Mouse (Mus musculus) kidney, postnatal 10 days (tissue): ENCODE measurements around the gene Rassf6.

Experiments used
- DNase-seq: peaks from one replicate; pipeline ENCODE4 v3.0.0; 2021; ENCODE audit warnings: mixed read lengths

Rassf6 gene

DNA sequence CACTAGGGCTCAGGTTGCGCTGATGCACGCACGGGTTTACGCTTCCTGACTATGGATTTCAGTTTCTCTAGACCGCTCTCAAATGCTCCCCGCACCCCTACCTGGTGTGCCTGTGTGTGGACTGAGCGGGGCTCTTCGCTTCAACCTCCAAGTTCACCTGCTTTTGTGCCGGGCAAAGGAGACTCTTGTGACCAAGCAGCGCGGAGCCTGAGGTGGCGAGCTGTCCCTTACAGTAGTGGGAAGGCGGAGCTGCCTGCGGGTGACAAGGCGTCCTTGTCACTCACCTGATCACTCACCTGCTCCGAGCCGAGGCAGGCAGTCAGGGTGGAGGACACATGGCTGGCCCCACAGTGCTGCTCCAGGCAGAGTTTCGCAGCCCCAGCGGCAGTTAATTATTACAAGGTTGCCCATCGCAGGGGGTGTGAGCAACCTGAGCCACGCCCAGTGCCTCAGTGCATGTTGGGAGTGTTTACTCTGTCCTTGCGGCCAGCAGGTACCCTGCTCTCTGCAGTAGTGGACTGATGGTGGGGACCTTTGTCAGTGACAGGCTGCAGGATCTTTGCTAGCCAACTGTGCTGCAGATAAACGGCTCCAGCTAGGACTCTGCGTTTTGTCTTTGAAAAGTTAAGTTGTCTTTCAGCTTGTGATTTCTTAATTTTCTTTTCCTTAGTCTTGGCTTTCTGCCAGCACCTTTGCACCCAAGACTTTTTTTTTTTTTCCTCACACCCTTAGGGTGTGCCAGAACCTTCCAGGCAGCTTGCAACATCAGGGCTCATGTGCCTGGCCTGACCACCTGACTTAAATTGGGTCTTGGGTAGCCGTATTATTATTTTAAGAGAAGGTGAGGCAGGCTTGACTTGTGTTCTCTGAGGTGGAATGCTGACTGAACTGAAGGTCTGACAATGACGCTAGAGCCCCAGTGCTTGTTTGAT lies at the start of gene Rassf6:
Rassf6 (minus strand) TSS at position 372 of the 932 bp plus-strand sequence.
- peak; percentile 88 for DNase-seq

GRCm38 (mm10) chr5:90689426-90690128 lies 49.1 kb upstream of the Rassf6 start:
- DNase-seq: no peak

- DNase-seq: no peak
Measured at GRCm38 (mm10) chr5:90687913-90688312, 47.5 kb upstream of the Rassf6 start.

DNA sequence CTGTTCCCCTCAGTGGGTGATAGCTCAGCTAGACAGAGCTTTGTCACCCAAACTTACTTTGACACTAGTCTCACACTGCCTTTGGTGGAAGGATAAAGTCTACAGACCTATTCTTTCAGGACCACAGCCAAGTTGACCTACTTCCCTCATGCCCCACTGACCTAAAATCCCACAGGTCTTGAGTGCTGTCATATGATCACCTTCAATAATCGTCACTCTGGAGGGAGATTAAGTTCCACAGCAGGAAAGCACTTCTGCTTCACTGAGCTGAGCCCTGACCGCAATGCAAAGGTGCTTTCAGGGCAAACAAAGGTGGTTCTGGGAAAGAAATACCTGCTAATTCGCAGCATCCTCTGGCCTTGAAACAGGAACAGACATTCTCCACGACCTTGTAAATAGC lies 44.5 kb upstream of the Rassf6 start:
- no peak for DNase-seq

- DNase-seq: no peak
Measured at GRCm38 (mm10) chr5:90681842-90682241, 41.4 kb upstream of the Rassf6 start.

DNA sequence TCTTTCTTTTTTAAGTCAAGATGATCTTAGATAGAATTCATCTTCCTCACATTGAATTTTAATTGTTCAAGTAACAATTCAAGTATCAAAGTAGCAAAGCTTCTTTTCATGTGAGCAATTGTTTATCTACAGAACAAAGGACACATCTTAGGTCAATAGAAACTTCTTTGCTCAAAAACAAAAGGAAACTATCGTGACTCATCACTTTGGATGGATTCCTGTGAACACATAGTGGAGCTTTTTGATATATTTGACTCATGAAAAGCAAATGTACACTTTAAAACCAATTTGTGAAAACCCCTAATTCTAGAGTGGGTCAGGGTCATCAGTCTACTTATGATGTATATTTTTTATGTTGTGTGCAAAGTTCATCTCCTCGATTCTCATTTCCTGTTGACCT lies 37.1 kb upstream of the Rassf6 start:
- DNase-seq: no peak

- DNase-seq: no peak
Measured at GRCm38 (mm10) chr5:90661852-90662251, 21.4 kb upstream of the Rassf6 start.

DNA sequence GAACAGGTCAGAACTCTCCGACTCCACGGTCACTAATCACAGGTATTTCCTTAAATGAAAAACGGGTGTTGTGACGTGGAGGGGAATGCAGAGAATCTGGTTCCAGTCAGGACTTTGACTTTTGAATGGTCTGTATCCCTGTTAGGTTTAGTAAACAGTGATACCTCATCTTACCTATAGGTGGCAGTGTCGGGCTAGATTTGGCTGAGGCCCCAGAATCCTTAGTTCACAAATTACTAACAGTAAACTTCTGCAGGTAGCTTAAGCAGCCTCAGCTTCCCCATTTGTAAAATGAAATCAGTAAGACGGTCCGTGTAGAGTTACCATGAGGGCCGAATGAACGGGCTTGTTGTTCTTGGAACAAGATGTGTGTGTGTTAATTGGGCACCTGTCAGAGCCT lies 21.0 kb upstream of the Rassf6 start:
- DNase-seq: peak; percentile 60

DNA sequence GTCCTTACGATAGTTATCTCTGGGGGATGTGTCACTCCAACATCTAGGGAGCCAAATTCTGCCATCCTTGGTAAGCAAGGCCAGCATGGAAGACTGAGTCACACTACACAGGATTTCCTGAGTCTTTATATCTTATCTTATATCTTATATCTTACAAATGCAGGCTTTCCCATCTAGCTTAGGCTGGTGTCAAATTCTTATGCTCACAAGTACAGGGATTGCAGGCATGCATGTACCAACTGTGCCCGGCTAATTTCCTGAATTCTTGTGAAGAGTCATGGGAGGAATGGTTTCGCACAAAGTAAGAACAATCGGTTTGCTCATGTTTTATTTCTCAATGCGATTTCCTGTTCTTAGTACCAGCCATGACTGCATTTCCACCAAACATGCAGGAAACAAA lies 20.0 kb upstream of the Rassf6 start:
- no peak for DNase-seq

- DNase-seq: no peak
Measured at GRCm38 (mm10) chr5:90656681-90657080, 16.2 kb upstream of the Rassf6 start.

GRCm38 (mm10) chr5:90655891-90656290 lies 15.4 kb upstream of the Rassf6 start:
- no peak for DNase-seq

- DNase-seq: no peak
Measured at GRCm38 (mm10) chr5:90654798-90655197, 14.3 kb upstream of the Rassf6 start.

DNA sequence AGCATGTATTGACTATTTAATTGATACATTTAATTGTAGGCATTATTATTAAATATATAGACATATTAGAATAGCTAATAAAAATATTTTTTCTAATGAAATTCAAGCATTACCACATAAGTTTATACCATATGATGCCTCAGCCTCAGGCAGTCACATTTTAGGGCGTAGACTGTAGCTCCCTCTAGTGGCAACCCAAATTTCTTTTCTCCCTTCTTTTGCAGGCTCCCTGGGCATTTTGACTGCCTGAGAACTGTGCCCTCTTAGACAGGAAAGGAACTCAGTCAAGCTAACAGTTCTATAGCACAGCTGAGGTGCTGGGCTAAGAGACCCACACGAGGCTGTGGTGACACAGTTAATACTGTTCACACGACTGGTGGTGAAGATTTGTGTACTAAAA lies 12.3 kb upstream of the Rassf6 start:
- DNase-seq: peak; percentile 67

DNA sequence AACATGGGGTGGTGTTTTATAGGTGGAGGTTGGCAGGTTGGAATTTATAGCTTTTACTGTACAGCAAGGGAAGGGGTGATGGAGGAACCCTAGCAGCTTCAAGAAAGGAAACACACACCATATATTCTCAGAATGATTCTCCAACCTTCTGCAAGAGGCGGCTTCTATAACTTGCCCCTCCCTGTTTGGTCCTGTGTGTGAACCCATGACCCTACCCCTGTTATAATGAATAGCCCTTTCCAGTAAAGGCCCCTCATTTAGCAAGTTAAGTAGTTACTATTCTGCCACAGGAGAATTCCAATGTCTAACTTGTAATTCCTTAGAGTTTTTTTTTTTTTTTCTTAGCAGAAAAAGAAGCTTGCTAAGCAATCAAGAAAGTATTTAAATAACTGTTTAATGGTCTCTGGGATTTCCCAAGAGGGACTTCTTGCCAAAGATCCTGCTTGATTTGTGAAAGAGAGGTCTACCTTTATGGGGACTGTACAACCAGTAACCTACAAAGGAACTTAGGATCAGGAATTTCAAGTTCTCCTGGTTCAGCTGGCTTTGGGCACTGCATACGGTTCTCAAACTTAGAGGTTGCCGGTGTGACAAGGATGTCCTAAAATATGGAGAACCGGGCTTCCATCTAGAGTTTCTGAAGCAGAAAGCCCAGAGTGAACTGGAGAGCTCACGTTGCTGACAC lies 10.2 kb upstream of the Rassf6 start:
- DNase-seq: no peak

DNA sequence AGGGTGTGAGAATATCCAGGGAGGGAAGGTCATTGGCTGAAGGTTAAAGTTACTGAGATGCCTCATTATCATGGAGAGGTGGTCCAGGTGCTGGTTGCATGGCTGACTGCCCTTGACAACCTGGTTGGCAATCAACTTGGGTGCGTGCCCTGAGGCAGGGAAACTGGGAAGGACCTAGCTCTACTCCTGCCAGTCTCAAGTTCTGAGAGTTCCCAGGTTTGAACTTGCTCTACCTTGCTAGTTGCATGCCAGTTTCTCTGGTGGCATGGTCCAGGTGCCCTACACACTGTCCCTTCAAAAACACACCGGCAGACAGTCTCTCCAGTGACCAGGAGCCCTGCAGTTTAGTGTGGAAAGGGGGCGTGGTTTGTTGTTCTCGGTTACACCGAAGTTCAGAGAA lies 7.0 kb upstream of the Rassf6 start:
- peak; percentile 55 for DNase-seq

DNA sequence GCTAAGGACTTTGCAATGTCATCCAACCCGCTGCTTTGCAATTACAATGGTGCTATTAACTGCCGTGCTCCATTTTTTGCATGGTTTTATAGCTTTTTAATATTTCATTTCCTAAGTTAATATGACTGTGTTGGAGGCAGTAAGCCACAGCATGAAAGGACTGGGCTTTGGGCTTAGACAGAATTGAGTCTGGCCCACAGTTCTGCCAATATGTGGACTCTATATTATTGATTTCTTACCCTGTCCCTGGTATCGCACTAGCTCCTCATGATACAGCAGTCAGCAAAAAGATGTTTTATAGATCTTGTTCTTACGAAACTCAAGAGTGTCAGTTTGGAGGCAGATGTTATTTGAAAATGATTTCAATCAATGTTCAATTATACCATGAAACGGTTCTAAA lies 5.9 kb upstream of the Rassf6 start:
- no peak for DNase-seq

DNA sequence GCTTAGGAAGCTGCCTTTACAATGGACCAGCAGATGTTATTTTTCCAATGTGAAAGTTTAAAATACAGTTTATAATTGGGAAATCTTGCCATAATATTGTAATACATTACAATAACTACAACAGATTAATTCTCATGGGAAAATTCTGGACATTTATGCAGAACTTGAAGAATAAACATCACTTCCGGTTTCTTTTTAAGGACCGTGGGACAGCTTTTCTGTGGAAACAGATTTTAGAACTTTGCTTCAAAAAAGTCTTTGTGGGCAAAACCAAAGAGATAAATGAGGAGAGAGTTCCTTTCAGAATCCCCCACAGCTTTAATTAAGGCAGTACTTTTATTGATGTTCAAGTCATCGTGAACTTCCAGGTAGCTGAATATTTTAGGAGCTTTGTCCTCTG lies 5.1 kb upstream of the Rassf6 start:
- DNase-seq: no peak

DNA sequence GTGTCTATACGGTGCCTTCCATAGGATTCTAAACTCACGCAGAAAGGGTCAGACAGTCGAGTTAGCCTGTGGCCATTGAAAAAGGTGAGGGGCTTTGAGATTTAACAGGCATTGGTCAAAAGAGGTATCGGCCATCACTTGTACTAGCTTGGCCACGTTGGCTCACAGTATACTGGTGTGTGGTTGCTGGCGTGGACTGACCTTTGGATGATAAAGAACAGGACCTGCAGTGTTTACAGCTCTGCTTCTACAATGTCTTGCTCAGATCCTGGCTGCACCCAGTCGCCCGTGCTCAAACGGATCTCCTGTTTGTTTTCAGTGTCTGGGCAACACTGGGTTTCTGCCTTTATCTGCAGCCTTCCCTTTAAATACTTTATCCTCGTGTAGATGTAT lies 757 bp upstream of the Rassf6 start:
- DNase-seq: no peak

DNA sequence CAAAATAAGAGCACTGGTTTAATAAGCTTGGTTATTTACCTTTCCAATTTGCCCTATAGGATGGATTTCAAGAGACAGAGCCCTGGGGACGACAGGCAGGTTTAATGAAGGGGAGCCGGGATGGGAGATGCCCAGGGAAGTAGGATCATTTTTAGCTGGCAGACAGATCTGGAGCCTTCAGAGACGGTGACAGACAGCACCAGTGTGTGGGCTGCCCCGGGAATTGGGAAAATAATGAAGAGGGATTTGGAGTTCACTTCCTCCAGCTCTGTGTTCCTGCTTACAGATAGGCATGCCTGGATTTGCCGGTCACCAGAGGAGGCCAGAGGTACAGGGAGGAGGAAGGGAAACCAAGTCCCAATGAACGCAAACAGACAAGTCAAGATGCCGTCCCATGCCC lies 5.6 kb downstream of the Rassf6 start:
- DNase-seq: no peak

DNA sequence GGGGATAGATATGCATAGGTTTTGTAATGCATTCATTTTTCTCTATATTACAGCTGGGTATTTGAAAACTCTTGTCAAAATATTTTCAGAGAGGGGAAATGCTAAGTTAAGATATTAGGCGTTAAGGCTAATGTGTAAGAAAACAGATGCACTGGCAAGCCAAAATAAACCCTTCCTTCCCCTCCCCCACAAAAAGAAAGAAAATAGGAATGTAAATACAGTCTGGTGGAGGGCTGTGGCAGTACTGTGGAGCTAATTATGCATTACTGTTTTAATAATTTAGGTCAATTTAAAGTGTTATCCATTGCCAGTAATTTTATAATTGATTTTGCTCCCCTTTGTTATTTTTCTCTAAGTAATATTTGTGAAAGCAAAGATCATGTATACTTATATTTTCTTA lies 11.9 kb downstream of the Rassf6 start:
- DNase-seq: no peak

DNA sequence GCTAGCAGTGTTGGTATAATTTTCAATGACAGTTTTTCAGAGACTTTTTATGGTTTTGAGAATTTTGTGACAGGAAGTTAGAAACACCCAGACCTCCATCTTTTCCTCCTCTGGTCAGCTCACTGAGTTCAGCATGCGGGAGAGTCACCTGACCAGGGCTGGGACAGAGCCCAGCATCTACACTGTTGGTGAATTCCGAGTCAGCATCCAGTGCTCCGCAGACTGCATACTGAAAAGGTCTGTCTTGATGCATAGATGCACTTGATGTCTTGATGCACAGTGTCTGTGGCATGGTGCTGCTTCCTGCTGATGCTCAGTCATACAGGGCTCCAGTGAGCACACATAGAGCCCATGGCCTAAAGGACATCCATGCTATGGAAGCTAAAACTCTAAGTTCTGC lies 12.4 kb downstream of the Rassf6 start:
- no peak for DNase-seq

DNA sequence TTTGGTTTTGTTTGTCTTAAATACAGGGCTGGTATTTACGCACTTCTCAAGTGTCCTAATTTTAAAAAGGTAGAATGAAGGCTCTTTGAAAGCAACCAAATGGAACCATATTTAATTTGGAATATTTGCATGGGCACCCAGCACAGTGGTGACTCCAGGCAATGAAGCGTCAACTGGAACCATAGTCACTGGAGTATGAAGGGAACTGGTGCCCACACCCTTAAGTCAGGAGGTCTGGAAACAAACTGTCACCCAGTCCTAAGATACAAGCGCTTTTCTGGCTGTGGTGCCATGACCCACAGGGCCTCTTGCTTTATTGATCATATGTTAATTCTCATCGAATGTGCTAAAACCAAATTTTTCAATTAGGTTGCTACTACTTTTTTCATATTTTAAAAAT lies 13.0 kb downstream of the Rassf6 start:
- no peak for DNase-seq

GRCm38 (mm10) chr5:90624708-90625425 lies 15.6 kb downstream of the Rassf6 start:
- DNase-seq: peak; percentile 48
